Mouse (Mus musculus) hindbrain, embryonic 10.5 days (tissue): ENCODE data around the gene Fdx1. TPM values are rescaled to one million over a fixed set of nuclear protein-coding genes. Genes with fewer than 3 reads are reported as not detected.
A peak's percentile ranks its signal among the peaks of the same experiment; 100 is the strongest.

Experiments
- DNase-seq: peaks from one replicate; pipeline ENCODE4 v3.0.0-alpha.2; 2017; ENCODE audit warnings: low spot score
- H3K27ac ChIP-seq: fragments of 300-500 bp; sonication (generic); 2 replicates; pipeline ENCODE4 v1.5.1; 2016; ENCODE audit warnings: mild to moderate bottlenecking, moderate library complexity
- H3K27me3 ChIP-seq: fragments of 300-500 bp; sonication (generic); 2 replicates; pipeline ENCODE4 v1.6.1; 2016; ENCODE audit warnings: mild to moderate bottlenecking; ENCODE audit not compliant: poor library complexity, insufficient read depth, severe bottlenecking
- H3K36me3 ChIP-seq: fragments of 300-500 bp; sonication (generic); 2 replicates; pipeline ENCODE4 v1.6.1; 2016; ENCODE audit warnings: mild to moderate bottlenecking, moderate library complexity
- H3K4me1 ChIP-seq: fragments of 300-500 bp; sonication (generic); replicated peaks from 2 replicates; pipeline ENCODE4 v1.6.1; 2016; ENCODE audit warnings: mild to moderate bottlenecking
- H3K4me3 ChIP-seq: fragments of 300-500 bp; sonication (generic); 2 replicates; pipeline ENCODE4 v1.5.1; 2016; ENCODE audit warnings: mild to moderate bottlenecking, moderate library complexity
- H3K9me3 ChIP-seq: fragments of 300-500 bp; sonication (generic); 2 replicates; pipeline ENCODE4 v1.6.1; 2016; ENCODE audit warnings: mild to moderate bottlenecking, moderate library complexity
- WGBS: fragments of 180-500 bp; shearing (Covaris S2); methylation state at CpG from one replicate; pipeline ENCODE4 v1.1.7; 2016; 5-methylcytosine and 5-hydroxymethylcytosine counted together
- polyA plus RNA-seq: library from polyadenylated mRNA; unstranded; fragments of >200 nt; fragmentation: Nextera tagmentation; extraction: Ambion mirVana; gene quantifications from 2 replicates; pipeline ENCODE4 v1.2.1, GENCODE M21; 2016

The Fdx1 gene
- polyA plus RNA-seq, 1 experiment from 2014 or later: 46.3 TPM

DNA sequence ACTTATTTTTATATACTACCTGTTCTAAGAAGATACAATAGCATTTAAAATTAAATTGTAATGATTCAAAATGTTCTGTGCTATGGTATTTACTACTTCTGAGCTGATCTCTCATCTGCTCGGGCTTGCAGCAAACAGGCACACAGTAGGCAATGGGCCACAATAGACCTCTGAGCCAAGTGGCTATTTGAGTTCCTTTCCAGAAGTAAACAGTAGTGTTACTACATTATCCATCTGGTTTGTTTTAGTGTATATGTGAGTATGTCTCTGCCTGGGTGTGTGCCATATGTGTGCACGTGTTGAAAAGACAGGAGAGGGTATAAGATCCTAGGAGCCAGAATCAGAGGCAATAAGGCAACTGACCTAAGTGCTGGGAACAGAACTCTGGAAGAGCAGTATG lies 6.9 kb downstream of the Fdx1 start:
- Histone ChIP-seq H3K9me3 (no peaks in the 10 kb centered on the region), H3K36me3 (peaks cover 20% of the 10 kb centered on the region; the same call in 1 of the 2 replicates), H3K27ac (no peak overlapping the region), H3K4me3 (no peak overlapping the region), H3K27me3 (no peaks in the 10 kb centered on the region), H3K4me1 (0 out of 2 replicates have a peak, but pooled peaks cover 4% of the 10 kb centered on the region)
- no peak for DNase-seq
- 90% methylated on average over 2 of the region's 2 CpGs for WGBS

DNA sequence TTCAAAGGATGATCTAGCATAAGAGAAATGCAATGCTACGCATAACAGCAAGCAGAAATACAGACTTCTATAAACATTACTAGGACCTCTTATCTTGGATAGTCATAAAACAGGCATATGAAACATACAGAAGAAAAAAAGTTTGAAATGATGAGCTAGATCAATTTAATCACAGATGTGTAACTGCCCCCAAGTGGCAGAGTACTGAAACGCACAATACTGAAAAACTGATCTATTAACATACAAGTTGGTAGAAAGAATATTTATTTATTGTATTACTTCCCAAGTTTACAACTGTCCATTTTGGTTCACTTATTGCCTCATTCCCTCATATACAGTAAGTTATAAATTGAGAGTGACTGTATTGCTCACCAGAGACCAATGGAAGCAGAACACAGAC lies 12.0 kb downstream of the Fdx1 start:
- Histone ChIP-seq H3K9me3 (no peaks in the 10 kb centered on the region), H3K4me1 (no peaks in the 10 kb centered on the region), H3K27me3 (no peaks in the 10 kb centered on the region), H3K4me3 (no peak overlapping the region), H3K36me3 (peaks cover 25% of the 10 kb centered on the region; the same call in 1 of the 2 replicates), H3K27ac (no peak overlapping the region)
- no peak for DNase-seq
- 71% methylated on average over 2 of the region's 2 CpGs for WGBS

DNA sequence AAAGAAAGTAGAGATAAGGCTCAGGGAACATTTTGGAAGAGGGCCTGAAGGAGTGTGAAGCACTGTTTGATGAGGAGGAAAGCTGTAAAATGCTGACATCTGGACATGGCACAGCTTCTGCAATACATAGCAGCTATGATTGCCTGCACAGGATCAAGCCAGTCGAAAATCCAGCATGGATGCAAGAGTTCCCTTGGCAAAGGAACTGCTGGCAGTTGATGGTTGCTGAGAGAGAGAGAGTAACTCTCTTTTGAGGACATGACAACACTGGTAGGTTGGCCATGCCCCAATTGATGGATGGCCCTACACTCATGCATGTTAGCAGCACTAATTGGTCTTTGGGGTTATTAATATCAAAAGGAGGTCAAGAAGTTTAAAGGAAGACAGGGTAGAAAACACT lies 12.7 kb downstream of the Fdx1 start:
- no peaks in the 10 kb centered on the region for H3K4me1 ChIP-seq
- H3K27ac ChIP-seq: no peak overlapping the region
- no peaks in the 10 kb centered on the region for H3K27me3 ChIP-seq
- H3K9me3 ChIP-seq: no peaks in the 10 kb centered on the region
- DNase-seq: no peak
- H3K4me3 ChIP-seq: no peak overlapping the region
- H3K36me3 ChIP-seq: peaks cover 19% of the 10 kb centered on the region; the same call in 1 of the 2 replicates
- WGBS: 85% methylated on average over 1 of the region's 1 CpGs

DNA sequence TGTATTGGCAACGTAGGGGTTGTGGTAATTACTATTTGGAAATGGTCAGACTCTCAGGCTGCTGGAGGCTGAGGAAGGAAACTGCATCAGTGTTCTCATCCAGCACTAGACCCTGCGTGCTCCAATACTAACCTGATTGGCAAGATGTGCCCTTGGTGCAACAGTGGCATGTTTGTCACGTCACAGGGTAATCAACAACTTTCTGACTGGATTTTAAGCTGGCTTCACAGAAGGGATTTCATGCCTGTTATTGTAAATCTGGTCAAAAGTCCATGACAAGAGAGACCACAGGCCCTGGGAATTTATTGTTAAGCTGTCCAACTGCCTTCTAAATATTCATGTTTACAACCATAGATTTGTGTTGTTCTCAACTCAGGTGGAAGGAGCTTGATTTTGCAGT lies 13.1 kb downstream of the Fdx1 start:
- H3K27me3 ChIP-seq: no peaks in the 10 kb centered on the region
- 85% methylated on average over 3 of the region's 3 CpGs for WGBS
- no peak overlapping the region for H3K27ac ChIP-seq
- H3K4me1 ChIP-seq: no peaks in the 10 kb centered on the region
- H3K9me3 ChIP-seq: no peaks in the 10 kb centered on the region
- H3K36me3 ChIP-seq: peaks cover 17% of the 10 kb centered on the region; the same call in 1 of the 2 replicates
- DNase-seq: no peak
- H3K4me3 ChIP-seq: no peak overlapping the region

DNA sequence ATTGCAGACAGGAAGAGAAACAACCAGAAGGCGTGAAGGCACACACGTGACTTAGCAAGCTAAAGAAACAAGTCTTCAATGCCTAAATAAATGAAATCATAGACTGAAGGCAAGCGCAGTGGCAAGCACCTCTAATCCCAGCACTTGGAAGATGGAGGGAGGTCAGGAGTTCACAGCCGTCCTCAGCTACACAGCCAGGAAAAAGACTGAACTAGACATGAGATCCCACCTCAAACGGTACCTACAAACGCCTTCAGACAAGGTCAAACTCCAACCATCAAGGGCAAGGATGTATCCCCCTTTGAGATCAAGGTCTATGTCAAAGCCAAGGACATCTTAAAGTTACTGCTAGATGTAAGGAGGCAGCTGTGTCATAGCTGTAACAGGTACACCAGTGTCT lies 19.4 kb downstream of the Fdx1 start:
- no peak overlapping the region for H3K4me3 ChIP-seq
- 90% methylated on average over 6 of the region's 6 CpGs for WGBS
- H3K4me1 ChIP-seq: no peaks in the 10 kb centered on the region
- no peak overlapping the region for H3K27ac ChIP-seq
- DNase-seq: no peak
- H3K9me3 ChIP-seq: no peaks in the 10 kb centered on the region
- H3K27me3 ChIP-seq: no peaks in the 10 kb centered on the region
- peaks cover 15% of the 10 kb centered on the region for H3K36me3 ChIP-seq

DNA sequence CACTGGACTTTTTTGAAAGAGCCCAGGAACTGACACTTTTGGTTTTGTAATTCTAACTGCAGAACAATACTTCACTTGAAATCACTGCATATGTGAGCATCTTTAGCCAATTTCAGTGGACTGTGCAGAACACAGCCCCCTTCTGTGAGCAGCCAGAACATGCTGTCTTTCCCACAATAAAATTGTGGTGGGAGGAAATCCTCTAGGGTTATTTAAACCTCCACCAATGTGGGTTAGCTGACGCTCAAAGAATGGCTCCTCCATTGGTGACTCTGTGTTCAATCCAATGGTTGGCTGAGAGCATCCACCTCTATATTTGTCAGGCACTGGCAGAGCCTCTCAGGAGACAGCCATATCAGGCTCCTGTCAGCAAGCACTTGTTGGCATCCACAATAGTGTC lies 28.7 kb downstream of the Fdx1 start:
- DNase-seq: no peak
- WGBS: 78% methylated on average over 1 of the region's 1 CpGs
- no peaks in the 10 kb centered on the region for H3K4me1 ChIP-seq
- no peaks in the 10 kb centered on the region for H3K9me3 ChIP-seq
- H3K27me3 ChIP-seq: no peaks in the 10 kb centered on the region
- no peak overlapping the region for H3K4me3 ChIP-seq
- H3K27ac ChIP-seq: no peak overlapping the region
- H3K36me3 ChIP-seq: no peaks in the 10 kb centered on the region

DNA sequence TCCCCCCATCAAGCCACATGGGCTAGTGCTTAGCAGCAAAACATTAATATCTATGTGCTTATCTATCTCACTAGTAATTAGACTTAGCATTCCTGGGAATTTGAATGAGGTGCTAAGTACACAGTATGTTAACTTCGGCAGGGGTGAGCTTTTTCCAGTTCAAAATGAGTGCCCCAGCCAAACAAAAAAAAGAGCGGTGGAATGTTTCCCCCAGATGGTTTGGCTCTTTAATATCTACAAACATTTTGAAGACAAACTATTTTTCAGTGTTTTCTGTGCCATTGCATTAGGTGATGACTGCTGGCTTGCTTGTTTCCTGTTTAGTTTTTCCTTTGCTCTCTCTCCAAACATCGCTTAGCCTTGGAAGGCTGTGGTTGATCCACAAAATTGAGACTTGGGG lies 31.4 kb downstream of the Fdx1 start:
- DNase-seq: no peak
- H3K27ac ChIP-seq: no peak overlapping the region
- no peaks in the 10 kb centered on the region for H3K9me3 ChIP-seq
- WGBS: 91% methylated on average over 3 of the region's 3 CpGs
- H3K36me3 ChIP-seq: no peaks in the 10 kb centered on the region
- H3K4me3 ChIP-seq: no peak overlapping the region
- H3K27me3 ChIP-seq: no peaks in the 10 kb centered on the region
- peaks cover 7% of the 10 kb centered on the region; the same call in 1 of the 2 replicates for H3K4me1 ChIP-seq

DNA sequence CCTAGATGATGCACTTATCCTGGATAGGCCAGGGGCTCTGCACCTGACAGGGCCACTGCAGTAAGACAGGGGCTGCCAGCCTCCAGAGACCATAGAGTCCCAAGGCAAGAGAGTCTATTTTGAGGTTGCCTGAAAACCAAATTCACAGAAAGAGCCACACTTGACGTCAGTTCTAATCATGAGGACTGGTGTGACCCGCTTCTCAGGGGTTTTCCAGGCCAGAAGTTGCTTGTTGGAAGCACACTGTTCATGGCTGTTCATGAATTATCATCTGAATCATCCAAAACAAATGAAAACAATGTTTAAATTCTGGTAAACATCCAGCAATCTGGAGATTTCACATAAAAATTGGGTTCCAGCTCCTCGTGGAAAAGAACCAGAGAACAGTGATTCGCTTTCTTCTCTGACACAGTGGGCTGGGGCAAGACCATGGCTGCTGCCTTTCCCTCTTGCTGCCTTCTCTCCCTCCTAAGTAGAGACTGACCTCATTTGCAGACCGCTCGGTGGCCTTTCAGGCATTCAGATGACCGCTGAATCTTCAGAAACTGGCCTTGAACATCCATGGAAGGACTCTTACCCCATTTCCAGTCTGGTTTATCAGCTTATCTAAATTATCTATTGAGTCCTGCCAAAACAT lies 32.2 kb downstream of the Fdx1 start:
- Histone ChIP-seq H3K9me3 (no peaks in the 10 kb centered on the region), H3K27ac (no peak overlapping the region), H3K4me1 (peaks cover 7% of the 10 kb centered on the region; the same call in 1 of the 2 replicates), H3K4me3 (no peak overlapping the region), H3K27me3 (no peaks in the 10 kb centered on the region), H3K36me3 (no peaks in the 10 kb centered on the region)
- no peak for DNase-seq
- 92% methylated on average over 7 of the region's 7 CpGs for WGBS

DNA sequence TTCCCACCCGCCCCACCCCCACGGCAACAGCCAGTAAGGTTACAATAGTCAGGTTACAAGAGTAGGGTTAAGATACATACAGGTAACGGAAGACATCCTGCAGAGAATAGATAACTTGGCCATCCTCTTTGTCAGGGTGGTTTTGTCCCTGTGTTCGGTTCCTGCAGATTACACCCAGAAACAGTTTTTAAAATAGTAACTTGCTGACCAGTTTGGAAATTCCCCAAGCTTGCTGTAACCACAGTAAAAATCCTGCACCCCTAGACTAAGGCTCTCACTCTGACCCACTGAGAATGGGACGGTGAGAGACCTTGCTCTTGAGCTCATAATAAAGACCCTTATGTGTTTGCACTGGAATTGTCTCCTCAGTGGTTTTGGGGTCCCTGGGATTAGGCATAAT lies 33.4 kb downstream of the Fdx1 start:
- H3K27ac ChIP-seq: no peak overlapping the region
- no peaks in the 10 kb centered on the region for H3K9me3 ChIP-seq
- H3K4me3 ChIP-seq: no peak overlapping the region
- H3K36me3 ChIP-seq: no peaks in the 10 kb centered on the region
- no peaks in the 10 kb centered on the region for H3K27me3 ChIP-seq
- DNase-seq: no peak
- H3K4me1 ChIP-seq: peaks cover 7% of the 10 kb centered on the region; the same call in 1 of the 2 replicates
- WGBS: 83% methylated on average over 5 of the region's 5 CpGs

DNA sequence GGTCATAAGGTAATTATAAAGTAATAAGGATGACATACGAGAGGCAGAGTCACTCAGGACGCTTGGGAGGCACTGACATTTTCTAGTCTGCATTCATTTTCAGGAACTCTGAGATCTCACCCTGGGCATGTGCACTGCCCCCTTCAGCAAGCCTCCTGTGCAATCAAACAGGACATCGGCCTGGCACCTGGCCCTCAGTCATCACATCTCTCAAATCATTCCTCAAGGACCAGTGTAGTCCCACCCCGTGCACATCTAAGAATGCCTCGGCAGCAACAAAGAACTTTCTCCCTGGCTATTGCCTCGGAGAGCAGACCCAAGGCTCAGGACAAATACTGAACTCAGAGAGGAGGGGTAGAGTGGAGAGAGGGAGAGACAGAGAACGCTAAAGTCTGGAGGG lies 34.7 kb downstream of the Fdx1 start:
- H3K27me3 ChIP-seq: no peaks in the 10 kb centered on the region
- no peak overlapping the region for H3K27ac ChIP-seq
- no peaks in the 10 kb centered on the region for H3K36me3 ChIP-seq
- DNase-seq: no peak
- H3K4me1 ChIP-seq: peaks cover 7% of the 10 kb centered on the region; the same call in 1 of the 2 replicates
- WGBS: 67% methylated on average over 7 of the region's 7 CpGs
- H3K9me3 ChIP-seq: no peaks in the 10 kb centered on the region
- no peak overlapping the region for H3K4me3 ChIP-seq

DNA sequence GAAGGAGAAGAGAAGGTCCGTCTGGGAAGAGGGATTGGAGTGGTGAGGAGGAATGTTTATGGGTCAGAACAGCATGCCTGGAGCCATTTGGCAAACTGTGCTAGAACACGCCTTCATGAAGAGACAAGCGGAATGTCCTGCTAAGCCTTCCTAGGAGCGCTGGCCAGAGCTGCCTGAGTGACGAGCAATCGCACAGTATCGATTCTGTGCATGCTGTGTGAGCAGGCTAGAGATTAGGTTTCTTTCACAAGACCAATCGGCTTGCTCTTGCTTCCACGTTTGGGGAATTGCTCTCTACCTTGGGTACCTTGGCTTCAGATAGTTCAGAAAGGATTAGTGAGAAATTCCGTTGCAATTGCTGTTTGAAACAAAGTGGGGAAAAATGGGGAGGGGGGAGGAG lies 35.2 kb downstream of the Fdx1 start:
- H3K4me3 ChIP-seq: no peak overlapping the region
- H3K4me1 ChIP-seq: peaks cover 7% of the 10 kb centered on the region; the same call in 1 of the 2 replicates
- DNase-seq: peak; percentile 27
- no peaks in the 10 kb centered on the region for H3K9me3 ChIP-seq
- H3K36me3 ChIP-seq: no peaks in the 10 kb centered on the region
- no peaks in the 10 kb centered on the region for H3K27me3 ChIP-seq
- H3K27ac ChIP-seq: 0 out of 2 replicates have a peak overlapping the region, but pooled peaks have one; percentile 16
- 62% methylated on average over 10 of the region's 10 CpGs for WGBS

DNA sequence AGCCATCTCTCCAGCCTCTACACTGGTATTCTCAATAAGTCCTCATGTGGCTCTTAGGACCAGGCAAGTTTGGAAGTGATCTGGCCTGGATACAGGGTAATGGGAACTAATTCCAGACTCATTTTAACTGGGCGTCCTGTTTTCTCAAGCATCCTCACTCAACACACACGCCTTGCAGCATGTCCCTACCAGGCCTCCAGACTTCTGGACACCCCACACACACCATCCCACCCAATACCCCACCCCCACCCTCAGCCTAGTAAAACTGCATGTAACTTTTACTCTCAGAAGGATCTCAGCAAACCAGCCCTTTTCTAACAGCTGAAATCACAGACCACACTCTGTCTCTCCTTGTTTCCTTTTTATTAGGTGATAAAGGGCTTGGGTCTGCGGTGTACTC lies 35.7 kb downstream of the Fdx1 start:
- 77% methylated on average over 3 of the region's 3 CpGs for WGBS
- H3K9me3 ChIP-seq: no peaks in the 10 kb centered on the region
- 0 out of 2 replicates have a peak overlapping the region, but pooled peaks have one; percentile 16 for H3K27ac ChIP-seq
- H3K36me3 ChIP-seq: no peaks in the 10 kb centered on the region
- peaks cover 7% of the 10 kb centered on the region for H3K4me1 ChIP-seq
- no peak overlapping the region for H3K4me3 ChIP-seq
- no peak for DNase-seq
- H3K27me3 ChIP-seq: no peaks in the 10 kb centered on the region

DNA sequence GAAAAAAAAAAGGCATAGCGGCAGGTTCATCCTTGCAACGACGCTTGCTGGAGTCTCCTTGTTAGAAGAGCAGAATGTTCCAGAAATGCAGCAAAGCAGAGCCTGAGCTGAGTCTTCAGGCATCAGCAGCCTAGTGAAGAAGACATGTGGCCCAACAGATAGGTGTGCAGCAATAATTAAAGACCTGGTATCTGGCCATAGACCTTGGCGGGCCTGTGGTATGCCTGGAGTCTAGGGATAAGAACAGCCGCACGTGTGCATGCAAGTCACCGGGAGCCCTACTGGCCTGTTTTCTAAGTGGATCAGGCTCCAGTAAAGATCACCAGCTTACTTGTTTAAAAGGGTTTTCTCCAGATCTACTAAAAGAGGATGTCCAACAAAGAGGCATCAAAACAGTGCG lies 36.7 kb downstream of the Fdx1 start:
- H3K4me3 ChIP-seq: no peak overlapping the region
- WGBS: 96% methylated on average over 8 of the region's 8 CpGs
- H3K9me3 ChIP-seq: no peaks in the 10 kb centered on the region
- no peak for DNase-seq
- no peaks in the 10 kb centered on the region for H3K27me3 ChIP-seq
- H3K4me1 ChIP-seq: peaks cover 7% of the 10 kb centered on the region
- no peak overlapping the region for H3K27ac ChIP-seq
- no peaks in the 10 kb centered on the region for H3K36me3 ChIP-seq
